Mouse (Mus musculus): ENCODE results near the gene Six2.

- TF ChIP-seq CTCF (IDR thresholded peaks at IDR 0.05; ENCODE audit: control insufficient read depth, insufficient read depth, insufficient read length) = no peak
- no peak for TF ChIP-seq USF1 (IDR thresholded peaks at IDR 0.05; ENCODE audit: low read depth)
- no peak for TF ChIP-seq MYOD1 (IDR thresholded peaks at IDR 0.05; ENCODE audit: control insufficient read depth, insufficient read length, low read depth)
- no peak for TF ChIP-seq MYOG (IDR thresholded peaks at IDR 0.05; ENCODE audit: control insufficient read depth, extremely low read depth, insufficient read length)
- TF ChIP-seq MAX (IDR thresholded peaks at IDR 0.05) = no peak
Measured at GRCm38 (mm10) chr17:85687421-85688235, 446 bp downstream of the Six2 start.
